Mouse (Mus musculus): ENCODE measurements around the gene Rnf34.

DNA sequence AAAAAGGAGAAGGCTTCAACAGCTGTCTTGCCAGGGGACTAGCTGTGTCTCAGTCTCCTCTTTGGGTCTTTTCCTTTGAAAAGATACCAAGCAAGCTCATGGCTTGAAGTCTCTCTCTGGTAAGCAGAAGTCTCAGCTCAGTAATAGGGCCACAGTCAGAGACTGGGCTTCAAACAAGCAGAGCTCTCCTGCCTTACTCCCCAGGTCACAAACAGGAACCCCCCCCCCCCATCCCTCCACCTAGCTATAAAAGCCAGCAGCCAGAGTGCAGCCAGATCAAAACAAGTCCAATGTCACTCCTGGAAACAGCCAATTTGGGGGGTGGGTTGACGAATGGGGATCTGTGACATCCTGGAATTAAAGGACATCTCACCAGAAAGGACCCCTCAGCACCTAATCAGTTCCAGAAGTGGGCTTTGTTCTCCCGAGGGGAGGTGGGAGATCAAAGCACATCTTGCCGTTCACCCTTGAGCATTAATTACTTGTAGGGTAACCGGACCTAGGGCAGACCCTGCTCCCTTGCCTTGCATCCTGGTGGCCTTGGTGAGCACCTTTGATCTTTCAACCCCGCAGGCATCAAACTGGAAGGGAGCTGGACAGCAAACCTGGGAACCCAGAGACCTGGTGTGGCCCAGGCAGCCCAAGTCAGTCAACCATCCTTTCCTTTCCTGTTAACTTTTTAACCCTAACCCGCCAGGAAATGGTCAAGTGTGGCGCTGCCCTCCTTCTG, 68.3 kb downstream of the Rnf34 start:
- no peak for TF ChIP-seq POLR2A (IDR thresholded peaks at IDR 0.05; ENCODE audit: low read depth, low read length)
- TF ChIP-seq EP300 (IDR thresholded peaks at IDR 0.05; ENCODE audit: low read length): no peak
- no peak for TF ChIP-seq CTCF (conservative IDR thresholded peaks at IDR 0.05 in 1 of 2, IDR thresholded peaks at IDR 0.05 in 1 of 2; ENCODE audit: low read depth in 2 of 2, low read length in 2 of 2)
- no peak for TF ChIP-seq RAD21 (IDR thresholded peaks at IDR 0.05; ENCODE audit: low read depth, low read length)
- no peak for TF ChIP-seq ETS1 (conservative IDR thresholded peaks at IDR 0.05; ENCODE audit: low read depth, low read length)
- no peak for TF ChIP-seq MAZ (IDR thresholded peaks at IDR 0.05; ENCODE audit: low read depth, low read length)
- no peak for TF ChIP-seq USF2 (conservative IDR thresholded peaks at IDR 0.05; ENCODE audit: low read depth, low read length)
- no peak for TF ChIP-seq JUND (conservative IDR thresholded peaks at IDR 0.05; ENCODE audit: low read depth, low read length)
